Mouse (Mus musculus) lung, embryonic 14.5 days (tissue): ENCODE results near the gene Rtn4rl2. TPM values are rescaled to one million over a fixed set of nuclear protein-coding genes. Genes with fewer than 3 reads are reported as not detected.

Source experiments
- ATAC-seq: fragments of 200-750 bp; cut with Nextera tagmentation; 2 replicates; pipeline ENCODE4 v1.8.0; 2017; ENCODE audit warnings: mild to moderate bottlenecking, moderate TSS enrichment, moderate library complexity; ENCODE audit not compliant: insufficient read depth
- DNase-seq: peaks from one replicate; pipeline ENCODE4 v3.0.0-alpha.2; 2015
- H3K27ac ChIP-seq: fragments of 300-500 bp; sonication (generic); 2 replicates; pipeline ENCODE4 v1.5.1; 2014; ENCODE audit warnings: low read depth, mild to moderate bottlenecking, moderate library complexity
- H3K27me3 ChIP-seq: fragments of 300-500 bp; sonication (generic); 2 replicates; pipeline ENCODE4 v1.6.1; 2014; ENCODE audit warnings: low read length, control low read depth; ENCODE audit not compliant: insufficient read depth
- H3K36me3 ChIP-seq: fragments of 300-500 bp; sonication (generic); 2 replicates; pipeline ENCODE4 v1.6.1; 2014; ENCODE audit warnings: control low read depth; ENCODE audit not compliant: insufficient read depth
- H3K4me1 ChIP-seq: fragments of 300-500 bp; sonication (generic); 2 replicates; pipeline ENCODE4 v1.6.1; 2014; ENCODE audit warnings: antibody characterized with exemption, control low read depth; ENCODE audit not compliant: insufficient read depth
- H3K4me2 ChIP-seq: fragments of 300-500 bp; sonication (generic); 2 replicates; pipeline ENCODE4 v1.6.1; 2014; ENCODE audit warnings: mild to moderate bottlenecking
- H3K4me3 ChIP-seq: fragments of 300-500 bp; sonication (generic); 2 replicates; pipeline ENCODE4 v1.5.1; 2014; ENCODE audit warnings: low read depth, low read length
- H3K9ac ChIP-seq: fragments of 300-500 bp; sonication (generic); 2 replicates; pipeline ENCODE4 v1.6.1; 2014
- H3K9me3 ChIP-seq: fragments of 300-500 bp; sonication (generic); 2 replicates; pipeline ENCODE4 v1.6.1; 2016; ENCODE audit warnings: low read depth, low read length, control low read depth
- CTCF ChIP-seq: IDR thresholded peaks from 2 replicates; pipeline ENCODE4 v1.5.1; 2016; ENCODE audit warnings: antibody characterized with exemption, low read depth
- WGBS: fragments of 180-500 bp; shearing (Covaris S2); extraction: QIAGEN DNeasy Blood & Tissue Kit; methylation state at CpG from one replicate; pipeline ENCODE4 v1.1.7; 2014; 5-methylcytosine and 5-hydroxymethylcytosine counted together
- polyA plus RNA-seq: library from polyadenylated mRNA; unstranded; fragments of >200 nt; fragmentation: Nextera tagmentation; extraction: Ambion mirVana; gene quantifications from 2 replicates; pipeline ENCODE4 v1.2.1, GENCODE M21; 2014

Rtn4rl2 gene
- polyA plus RNA-seq, 1 experiment from 2014 or later, result 1.2 TPM

- Histone ChIP-seq H3K4me2 (peak overlapping the region; percentile 93), H3K27ac (no peak overlapping the region), H3K36me3 (no peaks in the 10 kb centered on the region), H3K9ac (peak overlapping the region; percentile 5), H3K27me3 (peaks cover 89% of the 10 kb centered on the region), H3K9me3 (no peaks in the 10 kb centered on the region), H3K4me3 (peak overlapping the region; percentile 41), H3K4me1 (no peaks in the 10 kb centered on the region)
- peak; percentile 67 for DNase-seq
- TF ChIP-seq CTCF, result no peak
- under 1% methylated on average over 75 of the region's 78 CpGs for WGBS
- ATAC-seq, result peak; percentile 35
These were observed 14.3 kb downstream of the Rtn4rl2 start for GRCm38 (mm10) chr2:84872105-84872716.

- ATAC-seq, result no peak
These were observed 15.8 kb downstream of the Rtn4rl2 start for GRCm38 (mm10) chr2:84870623-84871160.

GRCm38 (mm10) chr2:84868977-84869376, 17.5 kb downstream of the Rtn4rl2 start:
- no peak for TF ChIP-seq CTCF
- 70% methylated on average over 2 of the region's 2 CpGs for WGBS
- no peak overlapping the region for H3K4me2 ChIP-seq
- DNase-seq, result no peak
- no peak overlapping the region for H3K4me3 ChIP-seq
- H3K36me3 ChIP-seq, result no peaks in the 10 kb centered on the region
- H3K27ac ChIP-seq, result no peak overlapping the region
- no peaks in the 10 kb centered on the region for H3K9me3 ChIP-seq
- peaks cover 85% of the 10 kb centered on the region for H3K27me3 ChIP-seq
- H3K4me1 ChIP-seq, result no peaks in the 10 kb centered on the region
- ATAC-seq, result no peak
- no peak overlapping the region for H3K9ac ChIP-seq

More at GRCm38 (mm10) chr2:84870623-84871160, 15.8 kb downstream of the Rtn4rl2 start:
- 61% methylated on average over 4 of the region's 4 CpGs for WGBS
- Histone ChIP-seq H3K27ac (no peak overlapping the region), H3K4me2 (no peak overlapping the region), H3K4me1 (no peaks in the 10 kb centered on the region), H3K4me3 (no peak overlapping the region), H3K9me3 (no peaks in the 10 kb centered on the region), H3K27me3 (peaks cover 97% of the 10 kb centered on the region), H3K9ac (no peak overlapping the region), H3K36me3 (no peaks in the 10 kb centered on the region)
- peak; percentile 33; the same call in 1 of the 2 replicates for TF ChIP-seq CTCF
- DNase-seq, result peak; percentile 42

GRCm38 (mm10) chr2:84868521-84868943, 18.0 kb downstream of the Rtn4rl2 start:
- no peak for ATAC-seq
- Histone ChIP-seq H3K4me1 (no peaks in the 10 kb centered on the region), H3K4me3 (no peak overlapping the region), H3K27ac (no peak overlapping the region), H3K27me3 (peaks cover 81% of the 10 kb centered on the region), H3K4me2 (no peak overlapping the region), H3K9me3 (no peaks in the 10 kb centered on the region), H3K9ac (no peak overlapping the region), H3K36me3 (no peaks in the 10 kb centered on the region)
- whole genome bisulfite sequencing, result 10% methylated on average over 5 of the region's 5 CpGs
- peak; percentile 79 for DNase-seq
- TF ChIP-seq CTCF, result peak; percentile 82

GRCm38 (mm10) chr2:84865616-84866571, 20.6 kb downstream of the Rtn4rl2 start:
- no peaks in the 10 kb centered on the region for H3K4me1 ChIP-seq
- peak; percentile 87 for TF ChIP-seq CTCF
- no peaks in the 10 kb centered on the region for H3K9me3 ChIP-seq
- H3K27ac ChIP-seq, result no peak overlapping the region
- peak overlapping the region; percentile 40 for H3K9ac ChIP-seq
- ATAC-seq (peak; percentile 64), DNase-seq (peak; percentile 75)
- H3K4me3 ChIP-seq, result peak overlapping the region; percentile 31
- WGBS, result under 1% methylated on average over 47 of the region's 47 CpGs
- peaks cover 25% of the 10 kb centered on the region for H3K36me3 ChIP-seq
- peak overlapping the region; percentile 67 for H3K4me2 ChIP-seq
- peaks cover 54% of the 10 kb centered on the region for H3K27me3 ChIP-seq

- DNase-seq (no peak), ATAC-seq (no peak)
- Histone ChIP-seq H3K36me3 (peaks cover 58% of the 10 kb centered on the region), H3K27me3 (peaks cover 19% of the 10 kb centered on the region), H3K4me3 (no peak overlapping the region), H3K9me3 (no peaks in the 10 kb centered on the region), H3K4me2 (no peak overlapping the region), H3K27ac (no peak overlapping the region), H3K9ac (no peak overlapping the region), H3K4me1 (no peaks in the 10 kb centered on the region)
- 77% methylated on average over 3 of the region's 3 CpGs for WGBS
- no peak for TF ChIP-seq CTCF
These were observed 24.3 kb downstream of the Rtn4rl2 start for GRCm38 (mm10) chr2:84862231-84862630.

- ATAC-seq, result no peak
- no peak overlapping the region for H3K9ac ChIP-seq
- DNase-seq, result no peak
- 77% methylated on average over 3 of the region's 3 CpGs for WGBS
- H3K36me3 ChIP-seq, result peaks cover 64% of the 10 kb centered on the region
- H3K4me2 ChIP-seq, result no peak overlapping the region
- no peaks in the 10 kb centered on the region for H3K4me1 ChIP-seq
- H3K4me3 ChIP-seq, result no peak overlapping the region
- H3K27me3 ChIP-seq, result peaks cover 11% of the 10 kb centered on the region
- H3K9me3 ChIP-seq, result no peaks in the 10 kb centered on the region
- TF ChIP-seq CTCF, result no peak
- no peak overlapping the region for H3K27ac ChIP-seq
These were observed 25.1 kb downstream of the Rtn4rl2 start for GRCm38 (mm10) chr2:84861430-84861829.
